Mouse (Mus musculus) heart, adult 2 months (tissue): ENCODE data around the gene Dnajb7. TPM values are rescaled to one million over a fixed set of nuclear protein-coding genes. Genes with fewer than 3 reads are reported as not detected.

ENCODE experiments used
- DNase-seq, 2 experiments: peaks; one replicate each; pipeline ENCODE4 v3.0.0; 2021
- H3K27ac ChIP-seq: fragments of 200-600 bp; 2 replicates; pipeline ENCODE4 v1.8.1; 2022
- H3K27me3 ChIP-seq: fragments of 200-500 bp; 2 replicates; pipeline ENCODE4 v1.6.1; 2012; ENCODE audit warnings: mild to moderate bottlenecking, low read length, inconsistent platforms, mixed read lengths; ENCODE audit not compliant: control insufficient read depth, insufficient read depth
- H3K36me3 ChIP-seq: fragments of 200-500 bp; 2 replicates; pipeline ENCODE4 v1.6.1; 2012; ENCODE audit warnings: low read length, inconsistent platforms; ENCODE audit not compliant: control insufficient read depth, insufficient read depth
- H3K4me1 ChIP-seq: fragments of 200-500 bp; 2 replicates; pipeline ENCODE4 v1.6.1; 2011; ENCODE audit warnings: low read length; ENCODE audit not compliant: control insufficient read depth, insufficient read depth
- H3K4me3 ChIP-seq: fragments of 200-600 bp; 2 replicates; pipeline ENCODE4 v1.8.1; 2022
- H3K79me2 ChIP-seq: fragments of 200-500 bp; replicated peaks from 2 replicates; pipeline ENCODE4 v1.6.1; 2012; ENCODE audit warnings: mild to moderate bottlenecking, inconsistent platforms, low read length, moderate library complexity, mixed read lengths; ENCODE audit not compliant: control insufficient read depth, insufficient read depth
- H3K9ac ChIP-seq: fragments of 200-500 bp; 2 replicates; pipeline ENCODE4 v1.6.1; 2012; ENCODE audit warnings: low read depth, mild to moderate bottlenecking, control low read depth, inconsistent platforms, low read length, mixed read lengths
- CTCF ChIP-seq: fragments of 200-600 bp; IDR thresholded peaks from 2 replicates; pipeline ENCODE4 v1.8.1; 2022; ENCODE audit warnings: antibody characterized with exemption, mild to moderate bottlenecking, moderate library complexity
- WGBS: fragments of 180-500 bp; shearing (Covaris S2); methylation state at CpG from one replicate; pipeline ENCODE4 v1.1.7; 2018; 5-methylcytosine and 5-hydroxymethylcytosine counted together
- intact Hi-C: fragments of 180-260 bp; cut with DNase I; formaldehyde crosslinking; loops from one replicate; pipeline ENCODE4 v1.15.1; 2025
- polyA plus RNA-seq: library from polyadenylated mRNA; depleted of rRNA; stranded (reverse); fragments of >200 nt; gene quantifications from 2 replicates; pipeline ENCODE4 v1.2.3, GENCODE M21; 2012; rRNA removed
- total RNA-seq, 2 experiments: library from RNA; stranded (reverse); gene quantifications; 2 replicates each; pipeline ENCODE4 v1.2.3; 2021

The Dnajb7 gene
- total and polyA plus RNA-seq, 3 experiments, result not detected

DNA sequence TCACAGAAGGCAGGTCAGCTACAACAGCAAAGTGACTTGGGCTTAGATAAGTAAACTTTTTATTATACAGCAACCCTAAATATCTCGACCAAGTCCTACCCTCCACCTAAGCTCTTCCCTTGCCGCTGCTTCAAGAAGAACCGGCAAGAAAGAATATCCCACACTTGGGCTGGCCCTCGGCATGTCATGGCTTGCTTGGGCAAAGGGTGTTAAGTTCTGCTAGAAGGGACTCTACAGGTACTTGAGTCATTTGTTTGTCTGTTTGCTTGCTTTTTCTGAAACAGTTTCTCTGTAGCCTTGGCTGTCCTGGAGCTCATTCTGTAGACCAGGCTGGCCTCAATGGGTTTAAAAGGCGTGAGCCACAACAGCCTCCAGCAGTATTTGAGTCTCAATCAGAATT is 51.2 kb downstream of the Dnajb7 start:
- Histone ChIP-seq H3K4me3 (no peak overlapping the region), H3K27me3 (no peaks in the 10 kb centered on the region), H3K79me2 (peaks cover 3% of the 10 kb centered on the region; the same call in 1 of the 2 replicates), H3K27ac (no peak overlapping the region), H3K9ac (no peak overlapping the region), H3K36me3 (peaks cover 9% of the 10 kb centered on the region), H3K4me1 (peaks cover 8% of the 10 kb centered on the region)
- TF ChIP-seq CTCF, result no peak
- DNase-seq, result no peak
- intact Hi-C loops, result no loop called here
- WGBS, result 62% methylated on average over 5 of the region's 5 CpGs

Other genes starting within 250 kb of the Dnajb7 start
- gene Mrtfa, start 217.5 kb downstream of the Dnajb7 start, total RNA-seq, result 10 to 100 TPM in 1 of 2 experiments, 1 to 10 TPM in 1; 7.2 to 11.0 TPM
- 9.0 and 9.6 TPM in 2 replicates for gene Mrtfa, start 217.5 kb downstream of the Dnajb7 start, polyA plus RNA-seq
- not detected for gene Mchr1, start 172.8 kb downstream of the Dnajb7 start, total RNA-seq
- not detected in 2 replicates for gene Mchr1, start 172.8 kb downstream of the Dnajb7 start, polyA plus RNA-seq
- 10 to 100 TPM; 13.0 to 15.7 TPM for gene Slc25a17, start 47.5 kb downstream of the Dnajb7 start, total RNA-seq
- gene Slc25a17, start 47.5 kb downstream of the Dnajb7 start, polyA plus RNA-seq, result 15.1 and 24.6 TPM in 2 replicates
- gene St13, start 8.2 kb downstream of the Dnajb7 start, total RNA-seq, result 100 to 1,000 TPM; 108 to 111 TPM
- gene St13, start 8.2 kb downstream of the Dnajb7 start, polyA plus RNA-seq, result 15.8 and 19.6 TPM in 2 replicates
- gene Xpnpep3, start 8.2 kb downstream of the Dnajb7 start, total RNA-seq, result 10 to 100 TPM; 10.8 to 12.9 TPM
- 5.8 and 12.3 TPM in 2 replicates for gene Xpnpep3, start 8.2 kb downstream of the Dnajb7 start, polyA plus RNA-seq
- gene Rbx1, start 58.0 kb upstream of the Dnajb7 start, total RNA-seq, result 100 to 1,000 TPM; 106 to 122 TPM
- gene Rbx1, start 58.0 kb upstream of the Dnajb7 start, polyA plus RNA-seq, result 67.8 and 96.1 TPM in 2 replicates
- 10 to 100 TPM; 37.7 to 49.0 TPM for gene Ep300, start 177.1 kb upstream of the Dnajb7 start, total RNA-seq
- 14.7 and 19.4 TPM in 2 replicates for gene Ep300, start 177.1 kb upstream of the Dnajb7 start, polyA plus RNA-seq